Mouse (Mus musculus) forebrain, embryonic 13.5 days (tissue): ENCODE data around the gene Pkn1. TPM values are rescaled to one million over a fixed set of nuclear protein-coding genes. Genes with fewer than 3 reads are reported as not detected.

Experiments used
- microRNA-seq: library from miRNA; unstranded; fragments of <30 nt; microRNA quantifications from one replicate; pipeline ENCODE4, GENCODE M21; 2016
- polyA plus RNA-seq: library from polyadenylated mRNA; unstranded; fragments of >200 nt; fragmentation: Nextera tagmentation; extraction: Ambion mirVana; gene quantifications from 2 replicates; pipeline ENCODE4 v1.2.1, GENCODE M21; 2015

The Pkn1 gene
- polyA plus RNA-seq, 1 experiment from 2014 or later, result 25.6 TPM

Small RNA genes lying within 50 kb of the gene (microRNA-seq; reads per million reads assigned to microRNA genes)
- not detected for gene Mir1668

Other genes starting within 250 kb of the Pkn1 start
- gene Scoc, start 240.8 kb downstream of the Pkn1 start, polyA plus RNA-seq, result 198 and 200 TPM in 2 replicates
- gene Olfr370, start 163.4 kb downstream of the Pkn1 start, polyA plus RNA-seq, result 0.15 TPM in 1 of 2 replicates, not detected in the other
- 393 and 412 TPM in 2 replicates for gene Ndufb7, start 132.5 kb downstream of the Pkn1 start, polyA plus RNA-seq
- 613 and 652 TPM in 2 replicates for gene Tecr, start 91.2 kb downstream of the Pkn1 start, polyA plus RNA-seq
- 59.4 and 61.9 TPM in 2 replicates for gene Dnajb1, start 91.0 kb downstream of the Pkn1 start, polyA plus RNA-seq
- 190 and 196 TPM in 2 replicates for gene Gipc1, start 46.5 kb downstream of the Pkn1 start, polyA plus RNA-seq
- 0.67 and 0.78 TPM in 2 replicates for gene Ptger1, start 32.5 kb downstream of the Pkn1 start, polyA plus RNA-seq
- gene Ddx39, start 16.0 kb upstream of the Pkn1 start, polyA plus RNA-seq, result 183 and 200 TPM in 2 replicates
- 6.7 and 7.2 TPM in 2 replicates for gene Adgre5, start 42.1 kb upstream of the Pkn1 start, polyA plus RNA-seq
- 32.8 and 38.5 TPM in 2 replicates for gene Adgrl1, start 200.9 kb upstream of the Pkn1 start, polyA plus RNA-seq